Mouse (Mus musculus): Measurements from ENCODE around the gene Olfr769. TPM values are rescaled to one million over a fixed set of nuclear protein-coding genes. Genes with fewer than 3 reads are reported as not detected.
"Not testable (repeated sequence)": the region's sequence is repeated elsewhere in the genome, so short reads cannot be mapped to it uniquely, and the experiment has no call there.

The Olfr769 gene
- polyA plus RNA-seq (2014; fragmentation: Nextera tagmentation; extraction: Ambion mirVana), result not detected in 2 replicates

GRCm38 (mm10) chr10:129117761-129118160, at the start of gene Olfr769:
Gene Olfr769 (minus strand): TSS chr10:129117861.
- no peaks in the 10 kb centered on the region for H3K4me1 ChIP-seq (ENCODE audit: control insufficient read depth, insufficient read depth, low read length)

GRCm38 (mm10) chr10:129164651-129165050, 47.0 kb upstream of the Olfr769 start, which contains the start of gene Olfr771:
Gene Olfr771 (minus strand): TSS chr10:129164751.
- Histone ChIP-seq H3K4me2 (replicated peaks; ENCODE audit: low read depth, low read length) (no peak within 1 kb of the TSS), H3K9me3 (ENCODE audit: control insufficient read depth, low read length) (0 out of 2 replicates have a peak, but pooled peaks cover 2% of the 10 kb centered on the region), H3K27ac (ENCODE audit: low read depth, low read length) (no peak within 1 kb of the TSS), H3K36me3 (ENCODE audit: control insufficient read depth, insufficient read depth, low read length) (no peaks in the 10 kb centered on the region), H3K9ac (ENCODE audit: low read depth, low read length) (no peak within 1 kb of the TSS), H3K27me3 (ENCODE audit: control insufficient read depth, insufficient read depth, low read length) (no peaks in the 10 kb centered on the region), H3K4me3 (ENCODE audit: low read length) (no peak within 1 kb of the TSS), H3K4me1 (ENCODE audit: control insufficient read depth, insufficient read depth, low read length) (no peaks in the 10 kb centered on the region)
- WGBS, result 85% methylated on average over 1 of the region's 1 CpGs
- no peak for ATAC-seq (ENCODE audit: low FRiP score, low TSS enrichment)

More at GRCm38 (mm10) chr10:129117761-129118160, at the start of gene Olfr769:
- H3K9me3 ChIP-seq (ENCODE audit: control insufficient read depth, low read length), result no peaks in the 10 kb centered on the region
- H3K27ac ChIP-seq (ENCODE audit: low read depth, low read length), result no peak within 1 kb of the TSS
- no peaks in the 10 kb centered on the region for H3K36me3 ChIP-seq (ENCODE audit: control insufficient read depth, insufficient read depth, low read length)
- WGBS, result 79% methylated on average over 2 of the region's 2 CpGs
- no peak within 1 kb of the TSS for H3K4me3 ChIP-seq (ENCODE audit: low read length)
- H3K9ac ChIP-seq (ENCODE audit: low read depth, low read length), result no peak within 1 kb of the TSS
- no peaks in the 10 kb centered on the region for H3K27me3 ChIP-seq (ENCODE audit: control insufficient read depth, insufficient read depth, low read length)
- no peak for ATAC-seq (ENCODE audit: low FRiP score, low TSS enrichment)
- H3K4me2 ChIP-seq (replicated peaks; ENCODE audit: low read depth, low read length), result no peak within 1 kb of the TSS

GRCm38 (mm10) chr10:129138898-129139297, 21.2 kb upstream of the Olfr769 start, which contains the start of gene Olfr770:
Gene Olfr770 (minus strand): TSS chr10:129138998.
- H3K4me1 ChIP-seq (ENCODE audit: control insufficient read depth, insufficient read depth, low read length), result no peaks in the 10 kb centered on the region
- WGBS, result 68% methylated on average over 2 of the region's 2 CpGs
- no peak for ATAC-seq (ENCODE audit: low FRiP score, low TSS enrichment)
- no peak within 1 kb of the TSS for H3K27ac ChIP-seq (ENCODE audit: low read depth, low read length)
- H3K27me3 ChIP-seq (ENCODE audit: control insufficient read depth, insufficient read depth, low read length), result no peaks in the 10 kb centered on the region
- H3K9me3 ChIP-seq (ENCODE audit: control insufficient read depth, low read length), result no peaks in the 10 kb centered on the region
- H3K4me2 ChIP-seq (replicated peaks; ENCODE audit: low read depth, low read length), result no peak within 1 kb of the TSS
- no peak within 1 kb of the TSS for H3K9ac ChIP-seq (ENCODE audit: low read depth, low read length)
- no peak within 1 kb of the TSS for H3K4me3 ChIP-seq (ENCODE audit: low read length)
- H3K36me3 ChIP-seq (ENCODE audit: control insufficient read depth, insufficient read depth, low read length), result no peaks in the 10 kb centered on the region

- Histone ChIP-seq H3K4me3 (ENCODE audit: low read length) (no peak overlapping the region), H3K27ac (ENCODE audit: low read depth, low read length) (no peak overlapping the region), H3K9ac (ENCODE audit: low read depth, low read length) (no peak overlapping the region), H3K36me3 (ENCODE audit: control insufficient read depth, insufficient read depth, low read length) (no peaks in the 10 kb centered on the region), H3K4me1 (ENCODE audit: control insufficient read depth, insufficient read depth, low read length) (no peaks in the 10 kb centered on the region), H3K4me2 (replicated peaks; ENCODE audit: low read depth, low read length) (no peak overlapping the region), H3K27me3 (ENCODE audit: control insufficient read depth, insufficient read depth, low read length) (no peaks in the 10 kb centered on the region), H3K9me3 (ENCODE audit: control insufficient read depth, low read length) (no peaks in the 10 kb centered on the region)
- no peak for ATAC-seq (ENCODE audit: low FRiP score, low TSS enrichment)
- WGBS, result 91% methylated on average over 3 of the region's 3 CpGs
Measured at GRCm38 (mm10) chr10:129115146-129115545, 2.5 kb downstream of the Olfr769 start.

- Histone ChIP-seq H3K4me2 (replicated peaks; ENCODE audit: low read depth, low read length) (no peak overlapping the region), H3K27ac (ENCODE audit: low read depth, low read length) (no peak overlapping the region), H3K36me3 (ENCODE audit: control insufficient read depth, insufficient read depth, low read length) (no peaks in the 10 kb centered on the region), H3K9ac (ENCODE audit: low read depth, low read length) (no peak overlapping the region), H3K27me3 (ENCODE audit: control insufficient read depth, insufficient read depth, low read length) (no peaks in the 10 kb centered on the region), H3K4me1 (ENCODE audit: control insufficient read depth, insufficient read depth, low read length) (no peaks in the 10 kb centered on the region), H3K4me3 (ENCODE audit: low read length) (no peak overlapping the region), H3K9me3 (ENCODE audit: control insufficient read depth, low read length) (no peaks in the 10 kb centered on the region)
- no peak for ATAC-seq (ENCODE audit: low FRiP score, low TSS enrichment)
- WGBS, result 48% methylated on average over 3 of the region's 3 CpGs
Measured at GRCm38 (mm10) chr10:129101231-129101630, 16.4 kb downstream of the Olfr769 start.

GRCm38 (mm10) chr10:129099275-129099674, 18.4 kb downstream of the Olfr769 start, which contains the start of gene Olfr768:
Gene Olfr768 (minus strand): TSS chr10:129099375.
- no peaks in the 10 kb centered on the region for H3K27me3 ChIP-seq (ENCODE audit: control insufficient read depth, insufficient read depth, low read length)
- no peak within 1 kb of the TSS for H3K27ac ChIP-seq (ENCODE audit: low read depth, low read length)
- H3K36me3 ChIP-seq (ENCODE audit: control insufficient read depth, insufficient read depth, low read length), result no peaks in the 10 kb centered on the region

GRCm38 (mm10) chr10:129082810-129083209, 34.9 kb downstream of the Olfr769 start, which contains the start of gene Olfr767:
Gene Olfr767 (minus strand): TSS chr10:129082910.
- not testable (repeated sequence) for H3K36me3 ChIP-seq (ENCODE audit: control insufficient read depth, insufficient read depth, low read length); H3K4me3 ChIP-seq (ENCODE audit: low read length); H3K27ac ChIP-seq (ENCODE audit: low read depth, low read length); H3K27me3 ChIP-seq (ENCODE audit: control insufficient read depth, insufficient read depth, low read length); H3K4me1 ChIP-seq (ENCODE audit: control insufficient read depth, insufficient read depth, low read length); H3K9ac ChIP-seq (ENCODE audit: low read depth, low read length); H3K4me2 ChIP-seq (replicated peaks; ENCODE audit: low read depth, low read length); ATAC-seq (ENCODE audit: low FRiP score, low TSS enrichment); H3K9me3 ChIP-seq (ENCODE audit: control insufficient read depth, low read length)

More at GRCm38 (mm10) chr10:129099275-129099674, 18.4 kb downstream of the Olfr769 start, which contains the start of gene Olfr768:
- Histone ChIP-seq H3K9ac (ENCODE audit: low read depth, low read length) (no peak within 1 kb of the TSS), H3K4me3 (ENCODE audit: low read length) (no peak within 1 kb of the TSS), H3K9me3 (ENCODE audit: control insufficient read depth, low read length) (no peaks in the 10 kb centered on the region), H3K4me1 (ENCODE audit: control insufficient read depth, insufficient read depth, low read length) (no peaks in the 10 kb centered on the region), H3K4me2 (replicated peaks; ENCODE audit: low read depth, low read length) (no peak within 1 kb of the TSS)
- WGBS, result 75% methylated on average over 1 of the region's 1 CpGs
- ATAC-seq (ENCODE audit: low FRiP score, low TSS enrichment), result no peak

- WGBS, result 81% methylated on average over 2 of the region's 2 CpGs
- no peaks in the 10 kb centered on the region for H3K4me1 ChIP-seq (ENCODE audit: control insufficient read depth, insufficient read depth, low read length)
- H3K36me3 ChIP-seq (ENCODE audit: control insufficient read depth, insufficient read depth, low read length), result no peaks in the 10 kb centered on the region
- no peaks in the 10 kb centered on the region for H3K27me3 ChIP-seq (ENCODE audit: control insufficient read depth, insufficient read depth, low read length)
- H3K4me3 ChIP-seq (ENCODE audit: low read length), result no peak within 1 kb of the TSS
- no peak for ATAC-seq (ENCODE audit: low FRiP score, low TSS enrichment)
- H3K4me2 ChIP-seq (replicated peaks; ENCODE audit: low read depth, low read length), result no peak within 1 kb of the TSS
- no peak within 1 kb of the TSS for H3K9ac ChIP-seq (ENCODE audit: low read depth, low read length)
- H3K9me3 ChIP-seq (ENCODE audit: control insufficient read depth, low read length), result no peaks in the 10 kb centered on the region
- no peak within 1 kb of the TSS for H3K27ac ChIP-seq (ENCODE audit: low read depth, low read length)
Measured at GRCm38 (mm10) chr10:129068877-129069276, 48.8 kb downstream of the Olfr769 start, which contains the start of gene Olfr766-ps1. Gene Olfr766-ps1 (minus strand): TSS chr10:129068977.
